Comparison of ENCODE assay signal across 8 mouse cellular contexts in genomic region chr8:71379512-71380075, GRCm38 (mm10). TPM values are rescaled to one million over a fixed set of nuclear protein-coding genes. Genes with fewer than 3 reads are reported as not detected.
DNase-seq lines count a peak whose midpoint lies in the region; ATAC-seq lines count a peak whose summit lies in the region.

No protein-coding gene starts in this region.

- peak overlapping the region; percentile 75 for H3K4me2 ChIP-seq in lung, embryonic 16.5 days (ENCODE audit: low read depth, low read length)
- peak overlapping the region; percentile 98 for H3K4me2 ChIP-seq in limb, embryonic 12.5 days
- H3K4me2 ChIP-seq in stomach, embryonic 14.5 days (replicated peaks; ENCODE audit: low read depth, low read length): peak overlapping the region; percentile 89

- H3K27me3 ChIP-seq in lung, embryonic 16.5 days (ENCODE audit: control insufficient read depth, insufficient read depth, low read depth, low read length): no peaks in the 10 kb centered on the region
- peaks cover 9% of the 10 kb centered on the region; the same call in 1 of the 2 replicates for H3K27me3 ChIP-seq in hindbrain, embryonic 10.5 days (ENCODE audit: insufficient read depth, poor library complexity, severe bottlenecking)
- peaks cover 11% of the 10 kb centered on the region; the same call in 1 of the 2 replicates for H3K27me3 ChIP-seq in limb, embryonic 12.5 days
- no peaks in the 10 kb centered on the region for H3K27me3 ChIP-seq in stomach, embryonic 14.5 days (ENCODE audit: control insufficient read depth, insufficient read depth, low read length)

- peaks cover 19% of the 10 kb centered on the region for H3K36me3 ChIP-seq in lung, embryonic 16.5 days (ENCODE audit: control insufficient read depth, insufficient read depth, low read length)
- H3K36me3 ChIP-seq in hindbrain, embryonic 10.5 days: peaks cover 45% of the 10 kb centered on the region
- peaks cover 24% of the 10 kb centered on the region for H3K36me3 ChIP-seq in limb, embryonic 12.5 days
- peaks cover 21% of the 10 kb centered on the region for H3K36me3 ChIP-seq in stomach, embryonic 14.5 days (ENCODE audit: control insufficient read depth, insufficient read depth, low read length)

- WGBS in lung, embryonic 16.5 days: 37% methylated on average over 3 of the region's 3 CpGs
- 26% methylated on average over 3 of the region's 3 CpGs for WGBS in hindbrain, embryonic 10.5 days
- 30% methylated on average over 3 of the region's 3 CpGs for WGBS in limb, embryonic 12.5 days
- WGBS in stomach, embryonic 14.5 days: 38% methylated on average over 3 of the region's 3 CpGs

- H3K27ac ChIP-seq in lung, embryonic 16.5 days (ENCODE audit: low read length): no peak overlapping the region
- H3K27ac ChIP-seq in hindbrain, embryonic 10.5 days: peak overlapping the region; percentile 99
- H3K27ac ChIP-seq in limb, embryonic 12.5 days: no peak overlapping the region
- no peak overlapping the region for H3K27ac ChIP-seq in stomach, embryonic 14.5 days (ENCODE audit: low read length)

- peak overlapping the region; percentile 99 for H3K4me3 ChIP-seq in lung, embryonic 16.5 days (ENCODE audit: low read length)
- peak overlapping the region; percentile 98 for H3K4me3 ChIP-seq in hindbrain, embryonic 10.5 days
- H3K4me3 ChIP-seq in limb, embryonic 12.5 days (replicated peaks): peak overlapping the region; percentile 84
- H3K4me3 ChIP-seq in stomach, embryonic 14.5 days (ENCODE audit: low read depth, low read length): peak overlapping the region; percentile 96

- no peak for ATAC-seq in lung, embryonic 16.5 days (ENCODE audit: low read depth)
- no peak for ATAC-seq in limb, embryonic 12.5 days (ENCODE audit: insufficient number of reproducible peaks, insufficient read depth, low FRiP score, low TSS enrichment, low read depth)
- ATAC-seq in stomach, embryonic 14.5 days (ENCODE audit: insufficient number of reproducible peaks, insufficient read depth, low FRiP score, low read depth): no peak
- no peak for ATAC-seq in erythroid progenitor cell, adult 5-6 weeks (replicated peaks; ENCODE audit: low FRiP score, poor library complexity, severe bottlenecking)

- peaks cover 56% of the 10 kb centered on the region for H3K4me1 ChIP-seq in lung, embryonic 16.5 days (replicated peaks; ENCODE audit: control insufficient read depth, insufficient read depth, low read length)
- H3K4me1 ChIP-seq in hindbrain, embryonic 10.5 days (replicated peaks): peaks cover 87% of the 10 kb centered on the region
- peaks cover 58% of the 10 kb centered on the region for H3K4me1 ChIP-seq in limb, embryonic 12.5 days (replicated peaks)
- H3K4me1 ChIP-seq in stomach, embryonic 14.5 days (ENCODE audit: control insufficient read depth, insufficient read depth, low read length): peaks cover 46% of the 10 kb centered on the region

- H3K9ac ChIP-seq in lung, embryonic 16.5 days (ENCODE audit: low read length): peak overlapping the region; percentile 95
- H3K9ac ChIP-seq in limb, embryonic 12.5 days (replicated peaks): peak overlapping the region; percentile 84
- H3K9ac ChIP-seq in stomach, embryonic 14.5 days (replicated peaks; ENCODE audit: low read depth, low read length): peak overlapping the region; percentile 88

- DNase-seq in lung, postnatal 36 days: no peak
- DNase-seq in hindbrain, embryonic 10.5 days (ENCODE audit: low spot score): no peak
- no peak for DNase-seq in adrenal gland, postnatal 25 days
- no peak for DNase-seq in gastrocnemius, postnatal 25 days

- H3K9me3 ChIP-seq in lung, embryonic 16.5 days (ENCODE audit: control insufficient read depth, low read length): no peaks in the 10 kb centered on the region
- no peaks in the 10 kb centered on the region for H3K9me3 ChIP-seq in hindbrain, embryonic 10.5 days
- no peaks in the 10 kb centered on the region; the same call in 1 of the 2 replicates for H3K9me3 ChIP-seq in limb, embryonic 12.5 days
- H3K9me3 ChIP-seq in stomach, embryonic 14.5 days (ENCODE audit: control insufficient read depth, low read depth, low read length): no peaks in the 10 kb centered on the region

RNA-seq across cellular contexts. Expression of gene Nr2f6, which starts 2.2 kb away (rescaled TPM):
- polyA plus RNA-seq in lung, embryonic 16.5 days (2015; fragmentation: Nextera tagmentation; extraction: Ambion mirVana): 36.2 and 39.9 TPM in 2 replicates
- 125 and 139 TPM in 2 replicates for polyA plus RNA-seq in hindbrain, embryonic 10.5 days (2016; fragmentation: Nextera tagmentation; extraction: Ambion mirVana)
- polyA plus RNA-seq in limb, embryonic 12.5 days (2016; fragmentation: Nextera tagmentation; extraction: Ambion mirVana): 65.8 and 72.4 TPM in 2 replicates
- 52.7 and 65.5 TPM in 2 replicates for polyA plus RNA-seq in stomach, embryonic 14.5 days (2014; fragmentation: Nextera tagmentation; extraction: Ambion mirVana)
- total RNA-seq in erythroid progenitor cell, adult 5-6 weeks (2015; ENCODE audit: low replicate concordance): not detected in 2 replicates
- total RNA-seq in erythroid progenitor cell, adult 5-6 weeks (2017; ENCODE audit: low replicate concordance): 1.4 and 6.7 TPM in 2 replicates
- 64.5 and 75.8 TPM in 2 replicates for total RNA-seq in adrenal gland, postnatal 25 days (2021)
- total RNA-seq in gastrocnemius, postnatal 25 days (2021): 10 to 100 TPM; 21.6 to 21.7 TPM

RNA-seq across cellular contexts. Expression of gene Ocel1, which starts 8.5 kb away (rescaled TPM):
- 5.9 and 6.3 TPM in 2 replicates for polyA plus RNA-seq in lung, embryonic 16.5 days (2015; fragmentation: Nextera tagmentation; extraction: Ambion mirVana)
- polyA plus RNA-seq in hindbrain, embryonic 10.5 days (2016; fragmentation: Nextera tagmentation; extraction: Ambion mirVana): 7.5 and 8.1 TPM in 2 replicates
- polyA plus RNA-seq in limb, embryonic 12.5 days (2016; fragmentation: Nextera tagmentation; extraction: Ambion mirVana): 4.2 and 4.9 TPM in 2 replicates
- 3.8 TPM in 2 replicates for polyA plus RNA-seq in stomach, embryonic 14.5 days (2014; fragmentation: Nextera tagmentation; extraction: Ambion mirVana)
- 1.7 and 13.7 TPM in 2 replicates for total RNA-seq in erythroid progenitor cell, adult 5-6 weeks (2015; ENCODE audit: low replicate concordance)
- total RNA-seq in erythroid progenitor cell, adult 5-6 weeks (2017; ENCODE audit: low replicate concordance): 10.4 and 10.7 TPM in 2 replicates
- total RNA-seq in adrenal gland, postnatal 25 days (2021): 18.7 and 20.7 TPM in 2 replicates
- total RNA-seq in gastrocnemius, postnatal 25 days (2021): 1 to 10 TPM; 6.9 to 8.0 TPM

RNA-seq across cellular contexts. Expression of gene Use1, which starts 12.9 kb away (rescaled TPM):
- polyA plus RNA-seq in lung, embryonic 16.5 days (2015; fragmentation: Nextera tagmentation; extraction: Ambion mirVana): 95.6 and 101 TPM in 2 replicates
- polyA plus RNA-seq in hindbrain, embryonic 10.5 days (2016; fragmentation: Nextera tagmentation; extraction: Ambion mirVana): 74.4 and 84.6 TPM in 2 replicates
- polyA plus RNA-seq in limb, embryonic 12.5 days (2016; fragmentation: Nextera tagmentation; extraction: Ambion mirVana): 92.7 and 100 TPM in 2 replicates
- 106 and 108 TPM in 2 replicates for polyA plus RNA-seq in stomach, embryonic 14.5 days (2014; fragmentation: Nextera tagmentation; extraction: Ambion mirVana)
- 46.1 and 99.8 TPM in 2 replicates for total RNA-seq in erythroid progenitor cell, adult 5-6 weeks (2015; ENCODE audit: low replicate concordance)
- 48.1 and 59.2 TPM in 2 replicates for total RNA-seq in erythroid progenitor cell, adult 5-6 weeks (2017; ENCODE audit: low replicate concordance)
- 168 and 199 TPM in 2 replicates for total RNA-seq in adrenal gland, postnatal 25 days (2021)
- total RNA-seq in gastrocnemius, postnatal 25 days (2021): 10 to 100 TPM; 84.5 to 94.4 TPM

RNA-seq across cellular contexts. Expression of gene Ushbp1, which starts 16.0 kb away (rescaled TPM):
- polyA plus RNA-seq in lung, embryonic 16.5 days (2015; fragmentation: Nextera tagmentation; extraction: Ambion mirVana): 37.3 and 40.7 TPM in 2 replicates
- 5.8 and 7.2 TPM in 2 replicates for polyA plus RNA-seq in hindbrain, embryonic 10.5 days (2016; fragmentation: Nextera tagmentation; extraction: Ambion mirVana)
- 7.0 and 7.1 TPM in 2 replicates for polyA plus RNA-seq in limb, embryonic 12.5 days (2016; fragmentation: Nextera tagmentation; extraction: Ambion mirVana)
- polyA plus RNA-seq in stomach, embryonic 14.5 days (2014; fragmentation: Nextera tagmentation; extraction: Ambion mirVana): 8.6 and 9.6 TPM in 2 replicates
- total RNA-seq in erythroid progenitor cell, adult 5-6 weeks (2015; ENCODE audit: low replicate concordance): not detected in 2 replicates
- total RNA-seq in erythroid progenitor cell, adult 5-6 weeks (2017; ENCODE audit: low replicate concordance): 0.64 TPM in 1 of 2 replicates, not detected in the other
- total RNA-seq in adrenal gland, postnatal 25 days (2021): 20.6 and 25.8 TPM in 2 replicates
- 1 to 10 TPM; 5.5 to 9.9 TPM for total RNA-seq in gastrocnemius, postnatal 25 days (2021)

RNA-seq across cellular contexts. Expression of gene Babam1, which starts 17.1 kb away (rescaled TPM):
- polyA plus RNA-seq in lung, embryonic 16.5 days (2015; fragmentation: Nextera tagmentation; extraction: Ambion mirVana): 96.9 and 108 TPM in 2 replicates
- 112 and 121 TPM in 2 replicates for polyA plus RNA-seq in hindbrain, embryonic 10.5 days (2016; fragmentation: Nextera tagmentation; extraction: Ambion mirVana)
- polyA plus RNA-seq in limb, embryonic 12.5 days (2016; fragmentation: Nextera tagmentation; extraction: Ambion mirVana): 96.9 TPM in 2 replicates
- 92.2 and 94.2 TPM in 2 replicates for polyA plus RNA-seq in stomach, embryonic 14.5 days (2014; fragmentation: Nextera tagmentation; extraction: Ambion mirVana)
- total RNA-seq in erythroid progenitor cell, adult 5-6 weeks (2015; ENCODE audit: low replicate concordance): 35.0 and 51.6 TPM in 2 replicates
- 22.3 and 44.8 TPM in 2 replicates for total RNA-seq in erythroid progenitor cell, adult 5-6 weeks (2017; ENCODE audit: low replicate concordance)
- 105 and 116 TPM in 2 replicates for total RNA-seq in adrenal gland, postnatal 25 days (2021)
- 10 to 100 TPM; 59.2 to 71.2 TPM for total RNA-seq in gastrocnemius, postnatal 25 days (2021)
